8 mouse cellular contexts compared by ENCODE assay signal in genomic region chr14:48134344-48134743, GRCm38 (mm10). TPM values are rescaled to one million over a fixed set of nuclear protein-coding genes. Genes with fewer than 3 reads are reported as not detected.
DNase-seq lines count a peak whose midpoint lies in the region; ATAC-seq lines count a peak whose summit lies in the region.

No protein-coding gene starts in this region.

- H3K27me3 ChIP-seq in forebrain, embryonic 12.5 days = 0 out of 2 replicates have a peak, but pooled peaks cover 9% of the 10 kb centered on the region
- no peaks in the 10 kb centered on the region for H3K27me3 ChIP-seq in forebrain, embryonic 14.5 days (replicated peaks; ENCODE audit: control insufficient read depth, insufficient read depth, low read length)
- peaks cover 34% of the 10 kb centered on the region; the same call in 1 of the 2 replicates for H3K27me3 ChIP-seq in heart, embryonic 10.5 days (ENCODE audit: insufficient read depth, poor library complexity, severe bottlenecking)

- H3K4me2 ChIP-seq in forebrain, embryonic 12.5 days = no peak overlapping the region
- no peak overlapping the region for H3K4me2 ChIP-seq in forebrain, embryonic 14.5 days (ENCODE audit: low read length)

- H3K36me3 ChIP-seq in forebrain, embryonic 12.5 days (replicated peaks) = no peaks in the 10 kb centered on the region
- H3K36me3 ChIP-seq in forebrain, embryonic 14.5 days (ENCODE audit: control insufficient read depth, insufficient read depth, low read length) = no peaks in the 10 kb centered on the region
- no peaks in the 10 kb centered on the region for H3K36me3 ChIP-seq in heart, embryonic 10.5 days

- H3K4me1 ChIP-seq in forebrain, embryonic 12.5 days = peaks cover 64% of the 10 kb centered on the region
- peaks cover 39% of the 10 kb centered on the region for H3K4me1 ChIP-seq in forebrain, embryonic 14.5 days (ENCODE audit: control insufficient read depth, insufficient read depth, low read length)
- peaks cover 70% of the 10 kb centered on the region for H3K4me1 ChIP-seq in heart, embryonic 10.5 days

- H3K27ac ChIP-seq in forebrain, embryonic 12.5 days = 0 out of 2 replicates have a peak overlapping the region, but pooled peaks have one; percentile 13
- no peak overlapping the region for H3K27ac ChIP-seq in forebrain, embryonic 14.5 days (ENCODE audit: low read depth, low read length)
- peak overlapping the region; percentile 68 for H3K27ac ChIP-seq in heart, embryonic 10.5 days

- no peaks in the 10 kb centered on the region for H3K9me3 ChIP-seq in forebrain, embryonic 12.5 days
- H3K9me3 ChIP-seq in forebrain, embryonic 14.5 days (replicated peaks; ENCODE audit: control insufficient read depth, low read length) = no peaks in the 10 kb centered on the region
- no peaks in the 10 kb centered on the region for H3K9me3 ChIP-seq in heart, embryonic 10.5 days

- no peak for ATAC-seq in forebrain, embryonic 12.5 days (ENCODE audit: low FRiP score)
- no peak for ATAC-seq in forebrain, embryonic 14.5 days

- no peak overlapping the region for H3K4me3 ChIP-seq in forebrain, embryonic 12.5 days (replicated peaks)
- no peak overlapping the region for H3K4me3 ChIP-seq in forebrain, embryonic 14.5 days (ENCODE audit: low read depth, low read length)
- H3K4me3 ChIP-seq in heart, embryonic 10.5 days = no peak overlapping the region

- H3K9ac ChIP-seq in forebrain, embryonic 12.5 days = no peak overlapping the region
- H3K9ac ChIP-seq in forebrain, embryonic 14.5 days (ENCODE audit: low read length) = no peak overlapping the region

- 36% methylated on average over 7 of the region's 7 CpGs for WGBS in forebrain, embryonic 12.5 days
- WGBS in forebrain, embryonic 14.5 days = 49% methylated on average over 7 of the region's 7 CpGs
- WGBS in heart, embryonic 10.5 days = 29% methylated on average over 7 of the region's 7 CpGs

- no peak for DNase-seq in forebrain, embryonic 14.5 days (ENCODE audit: low spot score)
- no peak for DNase-seq in heart, embryonic 10.5 days (ENCODE audit: low spot score)
- DNase-seq in kidney, postnatal 14 days = peak; percentile 79
- peak; percentile 69 for DNase-seq in mesoderm, embryonic 11.5 days (ENCODE audit: low read depth, low spot score)
- DNase-seq in ovary, postnatal 10 days (ENCODE audit: low spot score) = no peak
- no peak for DNase-seq in urinary bladder, postnatal 25 days (ENCODE audit: low spot score)
- DNase-seq in testis, postnatal 10 days (ENCODE audit: low spot score) = no peak

RNA-seq across cellular contexts. Expression of gene Peli2, which starts 13.7 kb away (rescaled TPM):
- 9.4 and 11.1 TPM in 2 replicates for polyA plus RNA-seq in forebrain, embryonic 12.5 days (2016; fragmentation: Nextera tagmentation; extraction: Ambion mirVana)
- 5.1 and 7.5 TPM in 2 replicates for polyA plus RNA-seq in forebrain, embryonic 14.5 days (2014; fragmentation: Nextera tagmentation; extraction: Ambion mirVana)
- polyA plus RNA-seq in heart, embryonic 10.5 days (2016; fragmentation: Nextera tagmentation; extraction: Ambion mirVana) = 3.1 and 5.0 TPM in 2 replicates

Comparison
In these comparisons a context has a peak if more than half of its experiments do, and no peak if none do; other contexts are left out.
1. DNase-seq: peak in kidney, postnatal 14 days (single experiment) and mesoderm, embryonic 11.5 days (single experiment); none in forebrain, embryonic 14.5 days (single experiment), heart, embryonic 10.5 days (single experiment), ovary, postnatal 10 days (single experiment), urinary bladder, postnatal 25 days (single experiment) and testis, postnatal 10 days (single experiment).